12 mouse cellular contexts compared by ENCODE assay signal in the genomic region with DNA sequence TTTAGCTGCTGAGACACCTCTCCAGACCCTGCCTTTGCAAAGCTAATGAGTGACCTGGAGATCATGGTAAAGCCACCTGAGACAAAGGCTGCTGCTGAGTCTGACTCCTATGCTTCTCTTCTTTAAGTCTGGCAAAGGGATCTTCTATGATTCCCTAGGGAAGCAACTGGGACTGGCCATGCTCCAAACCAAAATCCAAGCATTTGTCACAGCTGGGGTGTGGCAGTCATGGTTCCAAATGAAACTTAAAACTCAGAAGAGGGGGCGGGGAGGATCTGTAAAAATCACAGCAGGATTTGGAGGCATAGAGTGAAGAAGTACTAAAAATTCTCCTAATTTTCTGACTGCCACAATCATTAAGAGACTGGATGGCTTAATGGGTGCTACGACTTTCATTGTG. TPM values are rescaled to one million over a fixed set of nuclear protein-coding genes. Genes with fewer than 3 reads are reported as not detected.
DNase-seq lines count a peak whose midpoint lies in the region; ATAC-seq lines count a peak whose summit lies in the region.
"Had no signal": no experiment of that assay in that cellular context is flagged by ENCODE, and none has a peak within 500 bp of the region (broad histone marks: within the 10 kb centered on the region; RNA-seq: fewer than 3 reads in every experiment).

No protein-coding gene starts in this region.

- H3K4me2 ChIP-seq in midbrain, embryonic 13.5 days (replicated peaks): no peak overlapping the region
- no peak overlapping the region for H3K4me2 ChIP-seq in midbrain, embryonic 15.5 days
- no peak overlapping the region for H3K4me2 ChIP-seq in embryonic facial prominence, embryonic 14.5 days (ENCODE audit: low read depth, low read length)
- no peak overlapping the region for H3K4me2 ChIP-seq in neural tube, embryonic 14.5 days (ENCODE audit: low read depth, low read length)
- H3K4me2 ChIP-seq: midbrain, embryonic 12.5 days had no signal

- DNase-seq in gastrocnemius, adult 18-20 months (ENCODE audit: low spot score): peak; percentile 48
- no peak for DNase-seq in gastrocnemius, postnatal 36 days
- peak; percentile 53 for DNase-seq in embryonic facial prominence, embryonic 14.5 days (ENCODE audit: low spot score)
- no peak for DNase-seq in cerebellum, adult 9-10 months
- DNase-seq: kidney, adult 9 months; lung, embryonic 14.5 days had no signal

- peak overlapping the region; percentile 25; the same call in 1 of the 2 replicates for H3K27ac ChIP-seq in midbrain, embryonic 13.5 days
- no peak overlapping the region for H3K27ac ChIP-seq in midbrain, embryonic 15.5 days
- peak overlapping the region; percentile 75; the same call in 1 of the 2 replicates for H3K27ac ChIP-seq in embryonic facial prominence, embryonic 14.5 days (replicated peaks; ENCODE audit: low read depth, low read length)
- 0 out of 2 replicates have a peak overlapping the region, but pooled peaks have one; percentile 12 for H3K27ac ChIP-seq in neural tube, embryonic 14.5 days (ENCODE audit: low read depth, low read length)

- no peak overlapping the region for H3K9ac ChIP-seq in midbrain, embryonic 13.5 days (replicated peaks)
- H3K9ac ChIP-seq in midbrain, embryonic 15.5 days: no peak overlapping the region
- no peak overlapping the region for H3K9ac ChIP-seq in embryonic facial prominence, embryonic 14.5 days (ENCODE audit: low read depth, low read length)
- H3K9ac ChIP-seq in neural tube, embryonic 14.5 days (replicated peaks; ENCODE audit: low read depth, low read length): no peak overlapping the region
- H3K9ac ChIP-seq: lung, embryonic 14.5 days; midbrain, embryonic 12.5 days had no signal

- H3K4me3 ChIP-seq in midbrain, embryonic 13.5 days (replicated peaks): no peak overlapping the region
- H3K4me3 ChIP-seq in midbrain, embryonic 15.5 days: no peak overlapping the region
- H3K4me3 ChIP-seq in embryonic facial prominence, embryonic 14.5 days (ENCODE audit: low read depth, low read length): no peak overlapping the region
- no peak overlapping the region for H3K4me3 ChIP-seq in neural tube, embryonic 14.5 days (ENCODE audit: low read depth, low read length)
- H3K4me3 ChIP-seq: midbrain, embryonic 12.5 days had no signal

- H3K36me3 ChIP-seq in midbrain, embryonic 13.5 days: no peaks in the 10 kb centered on the region
- no peaks in the 10 kb centered on the region for H3K36me3 ChIP-seq in midbrain, embryonic 15.5 days (replicated peaks)
- H3K36me3 ChIP-seq in embryonic facial prominence, embryonic 14.5 days (ENCODE audit: control insufficient read depth, insufficient read depth, low read length): no peaks in the 10 kb centered on the region
- no peaks in the 10 kb centered on the region for H3K36me3 ChIP-seq in neural tube, embryonic 14.5 days (ENCODE audit: control insufficient read depth, insufficient read depth, low read length)
- H3K36me3 ChIP-seq: midbrain, embryonic 12.5 days had no signal

- no peaks in the 10 kb centered on the region for H3K9me3 ChIP-seq in midbrain, embryonic 13.5 days
- H3K9me3 ChIP-seq in midbrain, embryonic 15.5 days: no peaks in the 10 kb centered on the region
- no peaks in the 10 kb centered on the region for H3K9me3 ChIP-seq in embryonic facial prominence, embryonic 14.5 days (ENCODE audit: control insufficient read depth, low read length)
- no peaks in the 10 kb centered on the region for H3K9me3 ChIP-seq in neural tube, embryonic 14.5 days (ENCODE audit: control insufficient read depth, low read length)
- H3K9me3 ChIP-seq: midbrain, embryonic 12.5 days had no signal

- no peaks in the 10 kb centered on the region for H3K27me3 ChIP-seq in midbrain, embryonic 13.5 days
- no peaks in the 10 kb centered on the region for H3K27me3 ChIP-seq in midbrain, embryonic 15.5 days (replicated peaks)
- H3K27me3 ChIP-seq in embryonic facial prominence, embryonic 14.5 days (replicated peaks; ENCODE audit: control insufficient read depth, insufficient read depth, low read length): no peaks in the 10 kb centered on the region
- no peaks in the 10 kb centered on the region for H3K27me3 ChIP-seq in neural tube, embryonic 14.5 days (ENCODE audit: control insufficient read depth, insufficient read depth, low read length)
- H3K27me3 ChIP-seq: midbrain, embryonic 12.5 days had no signal

- no peak for ATAC-seq in midbrain, embryonic 13.5 days
- ATAC-seq in midbrain, embryonic 15.5 days (replicated peaks): no peak
- no peak for ATAC-seq in embryonic facial prominence, embryonic 14.5 days (ENCODE audit: low read depth)
- ATAC-seq in neural tube, embryonic 14.5 days (ENCODE audit: low read depth): no peak
- no peak for ATAC-seq in CD4-positive, CD25-positive, alpha-beta regulatory T cell, adult 4 months

- H3K4me1 ChIP-seq in midbrain, embryonic 13.5 days (replicated peaks): peaks cover 18% of the 10 kb centered on the region
- peaks cover 6% of the 10 kb centered on the region; the same call in 1 of the 2 replicates for H3K4me1 ChIP-seq in midbrain, embryonic 15.5 days
- peaks cover 10% of the 10 kb centered on the region; the same call in 1 of the 2 replicates for H3K4me1 ChIP-seq in embryonic facial prominence, embryonic 14.5 days (ENCODE audit: control insufficient read depth, insufficient read depth, low read length)
- H3K4me1 ChIP-seq in neural tube, embryonic 14.5 days (ENCODE audit: control insufficient read depth, insufficient read depth, low read length): peaks cover 5% of the 10 kb centered on the region; the same call in 1 of the 2 replicates

- 85% methylated on average over 2 of the region's 2 CpGs for WGBS in midbrain, embryonic 13.5 days
- WGBS in midbrain, embryonic 15.5 days: 78% methylated on average over 2 of the region's 2 CpGs
- 74% methylated on average over 2 of the region's 2 CpGs for WGBS in embryonic facial prominence, embryonic 14.5 days
- WGBS in neural tube, embryonic 14.5 days: 42% methylated on average over 2 of the region's 2 CpGs

- intact Hi-C loops in gastrocnemius, postnatal 36 days (cut with DNase I): no loop called here

RNA-seq across cellular contexts. Expression of a gene that starts 14.7 kb away (rescaled TPM):
- total RNA-seq in gastrocnemius, adult 18-20 months (2021): 10 to 100 TPM; 32.6 to 36.9 TPM
- total RNA-seq in gastrocnemius, postnatal 36 days (2021): 10 to 100 TPM; 22.9 to 28.9 TPM
- 19.2 and 20.6 TPM in 2 replicates for polyA plus RNA-seq in midbrain, embryonic 13.5 days (2015; fragmentation: Nextera tagmentation; extraction: Ambion mirVana)
- 15.7 and 15.8 TPM in 2 replicates for polyA plus RNA-seq in midbrain, embryonic 15.5 days (2015; fragmentation: Nextera tagmentation; extraction: Ambion mirVana)
- polyA plus RNA-seq in embryonic facial prominence, embryonic 14.5 days (2014; fragmentation: Nextera tagmentation; extraction: Ambion mirVana): 67.3 and 78.3 TPM in 2 replicates
- polyA plus RNA-seq in neural tube, embryonic 14.5 days (2014; fragmentation: Nextera tagmentation; extraction: Ambion mirVana): 15.8 and 19.6 TPM in 2 replicates
- 10 to 100 TPM; 21.3 to 24.7 TPM for polyA plus RNA-seq in CD4-positive, CD25-positive, alpha-beta regulatory T cell, adult 4 months (2017; shearing (Covaris generic))

RNA-seq across cellular contexts. Expression of a gene that starts 40.0 kb away (rescaled TPM):
- not detected for total RNA-seq in gastrocnemius, adult 18-20 months (2021)
- total RNA-seq in gastrocnemius, postnatal 36 days (2021): under 1 TPM in 1 of 2 experiments, not detected in 1; 0.08 TPM
- 0.05 TPM in 1 of 2 replicates, not detected in the other for polyA plus RNA-seq in midbrain, embryonic 13.5 days (2015; fragmentation: Nextera tagmentation; extraction: Ambion mirVana)
- polyA plus RNA-seq in midbrain, embryonic 15.5 days (2015; fragmentation: Nextera tagmentation; extraction: Ambion mirVana): 0.05 and 0.08 TPM in 2 replicates
- polyA plus RNA-seq in embryonic facial prominence, embryonic 14.5 days (2014; fragmentation: Nextera tagmentation; extraction: Ambion mirVana): 0.09 and 0.22 TPM in 2 replicates
- polyA plus RNA-seq in neural tube, embryonic 14.5 days (2014; fragmentation: Nextera tagmentation; extraction: Ambion mirVana): 0.11 and 0.18 TPM in 2 replicates
- polyA plus RNA-seq in CD4-positive, CD25-positive, alpha-beta regulatory T cell, adult 4 months (2017; shearing (Covaris generic)): not detected
- polyA plus RNA-seq: heart, postnatal 0 days; lung, embryonic 14.5 days; midbrain, embryonic 12.5 days had no signal

RNA-seq across cellular contexts. Expression of a gene that starts 41.9 kb away (rescaled TPM):
- not detected for total RNA-seq in gastrocnemius, adult 18-20 months (2021)
- total RNA-seq in gastrocnemius, postnatal 36 days (2021): not detected
- polyA plus RNA-seq in midbrain, embryonic 13.5 days (2015; fragmentation: Nextera tagmentation; extraction: Ambion mirVana): 1.4 and 2.0 TPM in 2 replicates
- polyA plus RNA-seq in midbrain, embryonic 15.5 days (2015; fragmentation: Nextera tagmentation; extraction: Ambion mirVana): 2.5 TPM in 2 replicates
- polyA plus RNA-seq in embryonic facial prominence, embryonic 14.5 days (2014; fragmentation: Nextera tagmentation; extraction: Ambion mirVana): 2.2 and 5.1 TPM in 2 replicates
- polyA plus RNA-seq in neural tube, embryonic 14.5 days (2014; fragmentation: Nextera tagmentation; extraction: Ambion mirVana): 0.70 and 1.1 TPM in 2 replicates
- polyA plus RNA-seq in CD4-positive, CD25-positive, alpha-beta regulatory T cell, adult 4 months (2017; shearing (Covaris generic)): not detected

Comparison
In these comparisons a context has a peak if more than half of its experiments do, and no peak if none do; other contexts are left out.
1. DNase-seq: peak in gastrocnemius, adult 18-20 months (single experiment) and embryonic facial prominence, embryonic 14.5 days (single experiment); none in gastrocnemius, postnatal 36 days (0 of 2) and cerebellum, adult 9-10 months (single experiment).